Mouse (Mus musculus): ENCODE data around the gene Ubl7. TPM values are rescaled to one million over a fixed set of nuclear protein-coding genes. Genes with fewer than 3 reads are reported as not detected.

Gene Ubl7
- polyA plus RNA-seq, 1 experiment: 80.0 TPM

- TF ChIP-seq POLR2A (IDR thresholded peaks at IDR 0.05; ENCODE audit: borderline replicate concordance, low read depth, low read length): no peak
- TF ChIP-seq CTCF (IDR thresholded peaks at IDR 0.05; ENCODE audit: low read depth, low read length): no peak
- Histone ChIP-seq H3K27ac (ENCODE audit: insufficient read depth, low read depth, low read length) (no peak overlapping the region), H3K4me1 (ENCODE audit: control insufficient read depth, insufficient read depth, low read length) (no peaks in the 10 kb centered on the region), H3K4me3 (ENCODE audit: insufficient read depth, low read length) (no peak overlapping the region)
Measured at GRCm38 (mm10) chr9:57937171-57937570, 26.4 kb downstream of the Ubl7 start.

DNA sequence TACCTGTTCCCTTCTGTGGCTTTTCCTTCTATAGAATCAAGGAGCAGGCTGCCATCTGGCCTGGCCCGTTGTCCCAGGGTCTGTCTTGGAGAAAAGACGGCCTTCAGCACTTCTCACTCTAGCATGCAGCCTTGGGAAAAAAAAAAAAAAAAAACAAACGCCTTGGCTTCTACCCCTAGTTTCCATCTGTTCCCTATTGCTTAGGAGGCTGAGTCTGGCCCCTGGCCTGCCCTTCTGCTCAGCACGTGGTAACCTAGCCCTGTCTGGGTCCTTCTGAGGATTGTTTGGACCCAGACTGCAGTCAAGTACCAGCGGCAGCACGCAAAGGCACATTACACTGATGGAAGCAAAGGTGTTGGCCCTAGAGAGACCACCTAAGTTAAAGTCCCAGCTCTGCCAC lies 26.9 kb downstream of the Ubl7 start:
- Histone ChIP-seq H3K4me1 (ENCODE audit: control insufficient read depth, insufficient read depth, low read length) (no peaks in the 10 kb centered on the region), H3K27ac (ENCODE audit: insufficient read depth, low read depth, low read length) (no peak overlapping the region), H3K4me3 (ENCODE audit: insufficient read depth, low read length) (no peak overlapping the region)
- TF ChIP-seq CTCF (IDR thresholded peaks at IDR 0.05; ENCODE audit: low read depth, low read length) (no peak), POLR2A (IDR thresholded peaks at IDR 0.05; ENCODE audit: borderline replicate concordance, low read depth, low read length) (no peak)

DNA sequence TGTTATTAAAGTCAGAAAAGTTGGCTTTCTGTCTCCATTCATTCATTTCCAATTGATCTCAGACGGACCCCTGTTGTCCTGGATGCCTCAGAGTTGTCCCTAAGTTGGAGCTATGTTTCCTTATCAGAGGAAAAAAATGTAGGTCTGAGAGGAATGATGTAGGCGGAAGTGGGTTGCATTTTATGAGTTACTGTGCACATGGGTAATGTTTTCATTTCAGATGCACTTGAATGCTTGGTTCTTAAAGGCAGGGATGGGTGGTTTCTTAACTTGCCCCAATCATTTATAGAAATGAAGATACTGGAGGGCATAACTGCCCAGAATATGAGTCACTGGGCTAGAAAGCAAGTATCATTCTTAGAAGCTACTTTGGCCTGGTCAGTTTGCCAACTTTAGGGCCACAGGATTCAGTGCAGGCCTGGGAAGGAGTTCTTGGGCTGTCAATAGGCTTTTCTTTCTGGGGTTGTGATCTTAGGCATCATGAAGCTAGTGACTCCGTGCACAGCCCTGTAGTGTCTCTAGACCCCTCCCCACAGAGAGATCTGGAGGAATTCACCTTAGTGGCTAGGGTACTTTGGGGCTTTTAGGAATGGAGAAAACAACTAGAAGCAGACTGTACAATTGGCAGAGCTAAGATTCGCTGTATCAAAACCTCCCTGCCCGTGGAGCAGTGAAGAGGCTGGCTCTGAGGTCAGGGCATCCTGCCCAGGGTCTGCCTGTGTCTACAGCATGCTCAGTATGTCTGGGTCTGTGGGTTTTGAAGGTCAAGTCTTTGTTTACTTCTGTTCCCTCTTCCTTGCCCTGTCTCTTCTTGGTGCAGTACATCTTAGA lies 27.7 kb downstream of the Ubl7 start:
- no peak for TF ChIP-seq CTCF (IDR thresholded peaks at IDR 0.05; ENCODE audit: low read depth, low read length)
- TF ChIP-seq POLR2A (IDR thresholded peaks at IDR 0.05; ENCODE audit: borderline replicate concordance, low read depth, low read length): no peak
- Histone ChIP-seq H3K4me3 (ENCODE audit: insufficient read depth, low read length) (no peak overlapping the region), H3K4me1 (ENCODE audit: control insufficient read depth, insufficient read depth, low read length) (no peaks in the 10 kb centered on the region), H3K27ac (ENCODE audit: insufficient read depth, low read depth, low read length) (no peak overlapping the region)

- no peaks in the 10 kb centered on the region for H3K4me1 ChIP-seq (ENCODE audit: control insufficient read depth, insufficient read depth, low read length)
- TF ChIP-seq POLR2A (IDR thresholded peaks at IDR 0.05; ENCODE audit: borderline replicate concordance, low read depth, low read length) (no peak), CTCF (IDR thresholded peaks at IDR 0.05; ENCODE audit: low read depth, low read length) (no peak)
- H3K4me3 ChIP-seq (ENCODE audit: insufficient read depth, low read length): peak within 1 kb of the TSS; percentile 50
- no peak within 1 kb of the TSS for H3K27ac ChIP-seq (ENCODE audit: insufficient read depth, low read depth, low read length)
Measured at GRCm38 (mm10) chr9:57939431-57940348, 28.9 kb downstream of the Ubl7 start, which contains the start of gene Sema7a. Gene Sema7a, plus strand, starts transcription at chr9:57940112.

- Histone ChIP-seq H3K4me3 (ENCODE audit: insufficient read depth, low read length) (peak overlapping the region; percentile 50), H3K4me1 (ENCODE audit: control insufficient read depth, insufficient read depth, low read length) (no peaks in the 10 kb centered on the region), H3K27ac (ENCODE audit: insufficient read depth, low read depth, low read length) (no peak overlapping the region)
- TF ChIP-seq CTCF (IDR thresholded peaks at IDR 0.05; ENCODE audit: low read depth, low read length): no peak
- no peak for TF ChIP-seq POLR2A (IDR thresholded peaks at IDR 0.05; ENCODE audit: borderline replicate concordance, low read depth, low read length)
Measured at GRCm38 (mm10) chr9:57940349-57940794, 29.6 kb downstream of the Ubl7 start.

GRCm38 (mm10) chr9:57940861-57941638 lies 30.3 kb downstream of the Ubl7 start:
- H3K27ac ChIP-seq (ENCODE audit: insufficient read depth, low read depth, low read length): no peak overlapping the region
- H3K4me3 ChIP-seq (ENCODE audit: insufficient read depth, low read length): no peak overlapping the region
- no peaks in the 10 kb centered on the region for H3K4me1 ChIP-seq (ENCODE audit: control insufficient read depth, insufficient read depth, low read length)
- TF ChIP-seq CTCF (IDR thresholded peaks at IDR 0.05; ENCODE audit: low read depth, low read length) (no peak), POLR2A (IDR thresholded peaks at IDR 0.05; ENCODE audit: borderline replicate concordance, low read depth, low read length) (no peak)

DNA sequence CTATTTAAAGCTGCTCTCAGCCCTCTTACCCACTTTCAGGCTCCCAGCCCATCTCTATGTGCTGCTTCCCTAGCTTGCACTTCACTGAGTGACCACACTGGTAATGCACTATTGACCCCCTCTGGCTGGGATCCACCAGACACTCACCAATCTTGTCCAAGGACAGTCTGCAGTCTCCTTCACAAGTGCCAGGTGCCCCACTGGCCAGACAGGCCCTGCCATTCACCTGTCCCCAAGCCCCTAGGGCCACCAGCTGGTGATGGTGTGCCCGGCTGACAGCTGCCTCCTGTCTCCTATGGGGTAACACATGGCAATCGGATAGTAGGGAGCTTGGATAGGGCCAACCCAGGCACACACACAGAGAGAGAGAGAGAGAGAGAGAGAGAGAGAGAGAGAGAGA lies 31.3 kb downstream of the Ubl7 start:
- TF ChIP-seq CTCF (IDR thresholded peaks at IDR 0.05; ENCODE audit: low read depth, low read length) (no peak), POLR2A (IDR thresholded peaks at IDR 0.05; ENCODE audit: borderline replicate concordance, low read depth, low read length) (no peak)
- H3K4me3 ChIP-seq (ENCODE audit: insufficient read depth, low read length): no peak overlapping the region
- H3K27ac ChIP-seq (ENCODE audit: insufficient read depth, low read depth, low read length): no peak overlapping the region
- H3K4me1 ChIP-seq (ENCODE audit: control insufficient read depth, insufficient read depth, low read length): no peaks in the 10 kb centered on the region

- TF ChIP-seq POLR2A (IDR thresholded peaks at IDR 0.05; ENCODE audit: borderline replicate concordance, low read depth, low read length) (no peak), CTCF (IDR thresholded peaks at IDR 0.05; ENCODE audit: low read depth, low read length) (no peak)
- Histone ChIP-seq H3K4me3 (ENCODE audit: insufficient read depth, low read length) (no peak overlapping the region), H3K27ac (ENCODE audit: insufficient read depth, low read depth, low read length) (no peak overlapping the region), H3K4me1 (ENCODE audit: control insufficient read depth, insufficient read depth, low read length) (no peaks in the 10 kb centered on the region)
Measured at GRCm38 (mm10) chr9:57943067-57943466, 32.3 kb downstream of the Ubl7 start.

DNA sequence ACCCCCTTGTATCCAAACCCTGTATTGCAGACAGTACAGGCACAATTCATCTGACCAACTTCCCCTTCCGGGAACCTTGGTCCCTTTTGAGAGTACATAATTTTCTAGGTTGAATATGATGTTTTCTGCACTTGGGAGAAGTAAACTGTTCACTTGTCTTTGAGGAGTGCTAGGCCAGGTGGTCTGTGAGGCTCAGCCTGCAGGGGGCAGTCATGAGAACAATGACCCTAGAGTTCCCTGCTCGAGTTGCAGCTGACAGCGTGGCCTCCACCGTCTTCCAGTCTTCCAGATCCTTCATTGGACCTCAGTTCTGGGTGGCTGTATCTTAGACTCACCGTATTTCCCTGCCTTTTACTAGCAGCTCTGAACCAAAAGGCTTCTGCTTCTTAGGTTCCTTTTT lies 33.8 kb downstream of the Ubl7 start:
- Histone ChIP-seq H3K27ac (ENCODE audit: insufficient read depth, low read depth, low read length) (no peak overlapping the region), H3K4me3 (ENCODE audit: insufficient read depth, low read length) (no peak overlapping the region), H3K4me1 (ENCODE audit: control insufficient read depth, insufficient read depth, low read length) (no peaks in the 10 kb centered on the region)
- TF ChIP-seq POLR2A (IDR thresholded peaks at IDR 0.05; ENCODE audit: borderline replicate concordance, low read depth, low read length): no peak
- peak; percentile 9; the same call in 1 of the 2 replicates for TF ChIP-seq CTCF (IDR thresholded peaks at IDR 0.05; ENCODE audit: low read depth, low read length)
